Mouse (Mus musculus): ENCODE data around the gene Commd8. TPM values are rescaled to one million over a fixed set of nuclear protein-coding genes. Genes with fewer than 3 reads are reported as not detected.
A peak's percentile ranks its signal among the peaks of the same experiment; 100 is the strongest.

Gene Commd8
- 3.8 and 7.2 TPM in 2 replicates for polyA plus RNA-seq (2012; rRNA removed)

DNA sequence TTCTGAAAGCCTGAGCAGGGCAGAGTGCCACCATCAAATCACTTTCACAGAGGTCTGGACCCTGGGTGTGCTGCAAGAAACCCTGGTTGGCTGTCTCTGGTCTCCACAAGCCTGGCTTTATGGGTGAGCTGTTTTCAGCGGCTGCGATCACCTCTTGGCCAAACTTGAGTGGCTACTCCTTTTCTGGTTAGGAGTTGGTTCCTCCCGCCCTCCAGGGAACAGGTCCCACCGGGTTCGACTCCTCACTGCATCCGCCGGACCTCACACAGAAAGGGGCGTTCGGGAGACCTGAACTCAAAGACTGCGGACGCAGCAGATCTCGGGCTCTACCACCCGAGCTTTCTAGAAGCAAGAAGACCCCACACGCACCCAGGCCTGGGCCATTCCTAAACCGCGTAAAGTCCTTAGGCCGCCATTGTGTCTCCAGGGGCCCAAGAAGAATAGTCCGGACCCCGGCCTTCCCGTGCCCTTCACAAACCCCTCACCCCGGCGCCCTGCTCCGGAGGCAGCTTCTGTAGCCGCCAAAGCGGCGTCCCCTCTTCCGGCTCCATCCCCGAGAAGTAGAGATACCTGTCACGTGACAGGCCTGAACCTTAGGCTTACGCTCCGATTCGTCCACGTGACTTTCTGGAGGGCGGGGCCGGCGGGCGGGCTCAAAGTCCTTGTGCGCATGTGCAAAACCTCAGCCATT is at the start of gene Commd8:
Gene Commd8, minus strand, starts transcription at position 596 of the 691 bp plus-strand sequence.
- TF ChIP-seq CTCF (IDR thresholded peaks at IDR 0.05; ENCODE audit: insufficient read depth, low read length) (no peak), POLR2A (IDR thresholded peaks at IDR 0.05; ENCODE audit: borderline replicate concordance, extremely low read depth, low read depth, low read length) (peak; percentile 92)
- DNase-seq = peak; percentile 94
- 1% methylated on average over 38 of the region's 38 CpGs for WGBS
- Histone ChIP-seq H3K4me1 (ENCODE audit: control insufficient read depth, insufficient read depth, low read length) (peaks cover 10% of the 10 kb centered on the region), H3K4me3 (replicated peaks; ENCODE audit: extremely low read depth, low read depth, low read length) (peak within 1 kb of the TSS; percentile 95)

GRCm38 (mm10) chr5:72211741-72212140 is 43.8 kb upstream of the Commd8 start:
- no peak for TF ChIP-seq POLR2A (IDR thresholded peaks at IDR 0.05; ENCODE audit: borderline replicate concordance, extremely low read depth, low read depth, low read length)
- no peak for TF ChIP-seq CTCF (IDR thresholded peaks at IDR 0.05; ENCODE audit: insufficient read depth, low read length)
- Histone ChIP-seq H3K4me3 (replicated peaks; ENCODE audit: extremely low read depth, low read depth, low read length) (no peak overlapping the region), H3K4me1 (ENCODE audit: control insufficient read depth, insufficient read depth, low read length) (peaks cover 12% of the 10 kb centered on the region)
- WGBS = 74% methylated on average over 18 of the region's 18 CpGs
- no peak for DNase-seq

DNA sequence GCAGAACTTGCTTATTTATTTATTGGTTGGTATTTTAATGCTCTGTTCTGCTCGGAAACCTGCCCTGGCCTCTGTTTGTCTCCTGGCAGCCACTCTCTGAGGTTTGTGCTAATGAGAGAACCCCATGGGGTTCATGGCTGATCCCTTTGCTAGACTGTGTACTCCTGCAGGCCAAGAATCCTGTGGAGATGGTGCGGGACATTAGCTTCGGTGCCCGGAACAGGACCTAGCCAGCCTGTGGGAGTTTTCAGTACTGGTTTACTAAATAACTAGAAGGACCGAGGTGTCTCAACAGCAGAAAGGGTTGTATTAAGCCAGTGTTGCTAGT is 42.8 kb upstream of the Commd8 start:
- Histone ChIP-seq H3K4me1 (ENCODE audit: control insufficient read depth, insufficient read depth, low read length) (peaks cover 16% of the 10 kb centered on the region), H3K4me3 (replicated peaks; ENCODE audit: extremely low read depth, low read depth, low read length) (no peak overlapping the region)
- TF ChIP-seq POLR2A (IDR thresholded peaks at IDR 0.05; ENCODE audit: borderline replicate concordance, extremely low read depth, low read depth, low read length) (no peak), CTCF (IDR thresholded peaks at IDR 0.05; ENCODE audit: insufficient read depth, low read length) (no peak)
- 85% methylated on average over 5 of the region's 5 CpGs for WGBS
- no peak for DNase-seq

DNA sequence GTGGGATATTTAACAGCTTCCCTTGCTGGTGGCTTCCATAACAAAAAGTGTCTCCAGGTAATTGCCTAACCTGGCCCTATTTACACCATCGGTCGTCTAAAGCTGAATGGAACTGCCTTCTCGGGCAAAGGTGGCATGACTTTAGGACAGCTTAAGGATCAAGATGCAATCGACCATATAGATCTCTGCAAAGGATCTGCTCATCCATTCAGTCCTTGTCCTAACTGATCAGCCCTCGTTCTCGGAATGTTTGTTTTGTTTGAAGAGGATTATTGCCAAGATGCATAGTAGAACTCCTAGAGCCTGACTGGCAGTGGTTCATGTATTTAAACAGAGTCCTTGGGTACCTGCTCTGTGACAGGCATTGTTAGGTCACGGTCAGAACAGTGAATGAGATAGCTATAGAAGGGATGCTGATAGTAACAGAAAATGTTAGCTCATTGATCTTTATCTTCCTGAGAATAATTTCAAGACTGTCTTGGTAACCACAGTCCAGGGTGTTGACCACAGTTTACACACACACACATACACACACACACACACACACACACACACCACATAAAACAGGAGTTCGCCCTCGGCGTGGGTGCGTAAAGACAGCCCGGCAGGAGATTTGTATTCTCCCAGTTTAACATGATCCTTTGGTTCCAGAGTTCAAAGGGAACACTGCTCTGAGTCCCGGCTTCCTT is 42.3 kb upstream of the Commd8 start:
- no peak overlapping the region for H3K4me3 ChIP-seq (replicated peaks; ENCODE audit: extremely low read depth, low read depth, low read length)
- no peak for DNase-seq
- WGBS = 68% methylated on average over 13 of the region's 13 CpGs
- H3K4me1 ChIP-seq (ENCODE audit: control insufficient read depth, insufficient read depth, low read length) = peaks cover 18% of the 10 kb centered on the region
- no peak for TF ChIP-seq CTCF (IDR thresholded peaks at IDR 0.05; ENCODE audit: insufficient read depth, low read length)
- no peak for TF ChIP-seq POLR2A (IDR thresholded peaks at IDR 0.05; ENCODE audit: borderline replicate concordance, extremely low read depth, low read depth, low read length)

GRCm38 (mm10) chr5:72208515-72208914 is 40.5 kb upstream of the Commd8 start:
- TF ChIP-seq CTCF (IDR thresholded peaks at IDR 0.05; ENCODE audit: insufficient read depth, low read length) (no peak), POLR2A (IDR thresholded peaks at IDR 0.05; ENCODE audit: borderline replicate concordance, extremely low read depth, low read depth, low read length) (no peak)
- WGBS = 78% methylated on average over 1 of the region's 1 CpGs
- DNase-seq = no peak
- H3K4me3 ChIP-seq (replicated peaks; ENCODE audit: extremely low read depth, low read depth, low read length) = no peak overlapping the region
- H3K4me1 ChIP-seq (ENCODE audit: control insufficient read depth, insufficient read depth, low read length) = peaks cover 22% of the 10 kb centered on the region

- DNase-seq = no peak
- Histone ChIP-seq H3K4me1 (ENCODE audit: control insufficient read depth, insufficient read depth, low read length) (peaks cover 28% of the 10 kb centered on the region), H3K4me3 (replicated peaks; ENCODE audit: extremely low read depth, low read depth, low read length) (no peak overlapping the region)
- WGBS = 77% methylated on average over 5 of the region's 5 CpGs
- TF ChIP-seq POLR2A (IDR thresholded peaks at IDR 0.05; ENCODE audit: borderline replicate concordance, extremely low read depth, low read depth, low read length) = no peak
- TF ChIP-seq CTCF (IDR thresholded peaks at IDR 0.05; ENCODE audit: insufficient read depth, low read length) = no peak
Measured at GRCm38 (mm10) chr5:72205271-72205670, 37.3 kb upstream of the Commd8 start.

DNA sequence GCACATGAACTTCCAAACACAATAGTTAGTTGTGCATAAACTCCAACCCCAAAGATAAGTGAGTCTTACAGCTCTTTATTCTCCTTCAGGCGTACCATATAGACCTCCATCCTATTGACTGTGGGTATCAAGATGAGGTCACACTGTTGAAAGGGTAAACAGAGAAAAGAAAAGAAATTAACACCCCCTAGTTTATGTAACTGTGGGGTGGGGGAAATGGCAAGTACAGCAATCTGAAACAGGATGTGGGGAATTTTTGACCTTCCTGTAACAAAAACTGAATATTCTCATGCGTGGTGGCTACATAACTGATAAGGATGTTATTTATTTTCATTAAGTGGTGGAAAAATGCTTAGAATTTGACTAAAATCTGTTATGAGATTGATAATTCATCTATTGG is 36.5 kb upstream of the Commd8 start:
- WGBS = 32% methylated on average over 2 of the region's 2 CpGs
- no peak for DNase-seq
- TF ChIP-seq POLR2A (IDR thresholded peaks at IDR 0.05; ENCODE audit: borderline replicate concordance, extremely low read depth, low read depth, low read length) = no peak
- TF ChIP-seq CTCF (IDR thresholded peaks at IDR 0.05; ENCODE audit: insufficient read depth, low read length) = no peak
- Histone ChIP-seq H3K4me1 (ENCODE audit: control insufficient read depth, insufficient read depth, low read length) (peaks cover 25% of the 10 kb centered on the region), H3K4me3 (replicated peaks; ENCODE audit: extremely low read depth, low read depth, low read length) (peak overlapping the region; percentile 37)

GRCm38 (mm10) chr5:72203734-72204073 is 35.7 kb upstream of the Commd8 start:
- 1% methylated on average over 10 of the region's 10 CpGs for WGBS
- TF ChIP-seq CTCF (IDR thresholded peaks at IDR 0.05; ENCODE audit: insufficient read depth, low read length) = no peak
- TF ChIP-seq POLR2A (IDR thresholded peaks at IDR 0.05; ENCODE audit: borderline replicate concordance, extremely low read depth, low read depth, low read length) = no peak
- no peak for DNase-seq
- H3K4me3 ChIP-seq (replicated peaks; ENCODE audit: extremely low read depth, low read depth, low read length) = peak overlapping the region; percentile 65
- H3K4me1 ChIP-seq (ENCODE audit: control insufficient read depth, insufficient read depth, low read length) = peaks cover 25% of the 10 kb centered on the region

GRCm38 (mm10) chr5:72203028-72203733 is 35.2 kb upstream of the Commd8 start:
- peak overlapping the region; percentile 65 for H3K4me3 ChIP-seq (replicated peaks; ENCODE audit: extremely low read depth, low read depth, low read length)
- TF ChIP-seq CTCF (IDR thresholded peaks at IDR 0.05; ENCODE audit: insufficient read depth, low read length) = no peak
- peak; percentile 99 for TF ChIP-seq POLR2A (IDR thresholded peaks at IDR 0.05; ENCODE audit: borderline replicate concordance, extremely low read depth, low read depth, low read length)
- WGBS = under 1% methylated on average over 32 of the region's 32 CpGs
- H3K4me1 ChIP-seq (ENCODE audit: control insufficient read depth, insufficient read depth, low read length) = peaks cover 25% of the 10 kb centered on the region
- peak; percentile 95 for DNase-seq
